Mouse (Mus musculus): ENCODE results near the gene Nyap2.
A peak's percentile ranks its signal among the peaks of the same experiment; 100 is the strongest.
"Not testable (repeated sequence)": the region's sequence is repeated elsewhere in the genome, so short reads cannot be mapped to it uniquely, and the experiment has no call there.

Gene Nyap2

GRCm38 (mm10) chr1:81209536-81209935 lies 132.8 kb downstream of the Nyap2 start:
- no peak for DNase-seq

DNA sequence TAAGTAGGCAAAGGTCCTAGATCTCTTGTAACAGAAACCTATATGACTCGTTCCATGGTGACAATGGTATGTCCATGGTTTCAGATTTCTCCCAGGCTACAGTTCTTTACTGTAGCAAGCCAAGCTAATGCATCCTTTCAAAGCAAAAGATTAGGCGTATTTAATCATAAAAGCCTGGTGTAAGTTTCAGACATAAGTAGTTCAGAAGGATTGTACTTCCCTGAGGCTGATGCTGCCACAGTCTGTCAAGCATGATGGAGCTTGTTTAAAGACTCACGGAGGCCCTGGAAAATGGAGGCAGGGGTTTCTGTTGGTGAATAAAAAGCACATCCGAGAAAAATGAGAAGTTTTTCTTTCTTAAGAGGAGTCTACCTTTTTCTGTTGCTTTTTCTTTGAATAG lies 134.7 kb downstream of the Nyap2 start:
- no peak for DNase-seq

DNA sequence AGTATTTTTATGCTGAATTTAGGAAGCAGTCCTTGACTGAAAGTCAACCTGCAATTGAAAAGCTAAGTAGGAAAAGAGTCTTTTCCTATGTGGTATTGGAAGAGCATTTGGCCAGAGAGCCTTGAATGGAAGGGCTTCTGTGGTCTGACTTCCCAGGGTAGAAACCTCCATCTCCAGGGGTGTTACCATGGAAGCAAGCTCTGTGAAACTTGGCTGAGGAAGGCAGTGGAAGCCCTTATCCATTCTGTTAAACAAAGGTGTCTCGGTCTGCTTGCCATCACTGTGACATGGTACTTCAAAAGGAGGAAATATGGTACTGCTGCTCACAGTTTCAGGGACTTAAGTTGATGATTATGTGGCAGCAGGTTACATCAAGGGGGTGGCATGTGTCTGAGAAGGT lies 143.0 kb downstream of the Nyap2 start:
- no peak for DNase-seq

DNA sequence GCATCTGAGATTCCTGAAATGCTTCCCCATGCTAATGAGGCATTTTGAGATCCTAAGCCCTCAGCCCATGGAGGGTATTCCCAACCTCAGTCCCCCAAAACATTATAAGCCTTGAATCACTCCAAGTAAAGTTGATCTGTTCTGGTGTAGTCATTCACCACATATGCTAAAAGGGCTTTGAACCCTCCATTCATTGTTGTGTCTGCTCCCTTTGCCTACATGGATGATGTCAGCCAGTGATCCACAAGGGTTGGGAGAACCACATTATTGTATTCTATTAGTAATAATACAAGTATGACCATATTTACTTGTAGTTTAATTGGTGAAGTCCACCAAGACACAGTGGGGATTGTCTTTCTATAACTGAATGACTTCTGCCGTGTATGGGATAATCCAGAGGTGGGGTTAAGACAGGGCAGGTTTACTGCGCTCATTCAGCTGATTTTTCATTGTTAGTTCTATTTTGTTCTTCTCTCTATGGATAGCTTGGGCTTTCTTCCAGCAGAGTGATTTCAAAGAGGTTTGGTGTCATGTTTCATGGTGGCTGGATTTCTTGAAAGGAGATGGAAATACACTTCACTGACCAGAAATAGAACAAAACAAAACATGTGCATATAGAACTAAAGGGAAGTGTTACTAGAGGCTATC lies 155.1 kb downstream of the Nyap2 start:
- DNase-seq, result peak; percentile 42

DNA sequence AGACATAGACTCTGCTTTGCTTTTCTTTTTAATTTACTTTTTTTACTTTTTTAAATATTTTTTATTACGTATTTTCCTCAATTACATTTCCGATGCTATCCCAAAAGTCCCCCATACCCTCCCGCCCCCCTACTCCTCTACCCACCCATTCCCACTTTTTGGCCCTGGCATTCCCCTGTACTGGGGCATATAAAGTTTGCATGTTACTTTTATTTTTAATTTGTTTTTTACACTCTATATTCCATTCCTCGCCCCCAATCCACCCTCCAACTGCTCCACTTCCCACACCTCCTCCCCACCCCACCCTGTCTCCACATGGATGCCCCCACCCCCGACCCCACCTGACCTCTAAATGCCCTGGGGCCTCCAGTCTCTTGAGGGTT lies 155.6 kb downstream of the Nyap2 start:
- DNase-seq, result not testable (repeated sequence)

GRCm38 (mm10) chr1:81248447-81249205 lies 171.9 kb downstream of the Nyap2 start:
- DNase-seq, result no peak

DNA sequence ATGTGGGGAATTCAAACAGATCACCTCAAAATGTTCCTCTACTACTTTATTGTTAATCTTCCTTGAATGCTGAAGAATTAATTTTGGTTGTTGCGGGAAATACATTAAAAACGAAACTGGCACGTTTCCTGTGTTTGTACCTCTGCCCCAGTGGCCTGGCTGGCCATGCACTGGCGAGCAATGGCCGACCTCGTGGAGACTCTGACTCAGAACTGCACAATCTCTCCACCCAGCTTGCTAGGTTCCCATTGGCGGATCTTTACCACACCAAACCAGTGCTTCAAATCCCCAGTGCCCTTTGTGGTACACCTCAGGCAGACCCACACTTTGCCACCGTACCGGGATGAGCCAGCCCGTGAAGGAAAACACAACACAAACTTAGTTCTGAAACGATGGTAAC lies 173.3 kb downstream of the Nyap2 start:
- no peak for DNase-seq

DNA sequence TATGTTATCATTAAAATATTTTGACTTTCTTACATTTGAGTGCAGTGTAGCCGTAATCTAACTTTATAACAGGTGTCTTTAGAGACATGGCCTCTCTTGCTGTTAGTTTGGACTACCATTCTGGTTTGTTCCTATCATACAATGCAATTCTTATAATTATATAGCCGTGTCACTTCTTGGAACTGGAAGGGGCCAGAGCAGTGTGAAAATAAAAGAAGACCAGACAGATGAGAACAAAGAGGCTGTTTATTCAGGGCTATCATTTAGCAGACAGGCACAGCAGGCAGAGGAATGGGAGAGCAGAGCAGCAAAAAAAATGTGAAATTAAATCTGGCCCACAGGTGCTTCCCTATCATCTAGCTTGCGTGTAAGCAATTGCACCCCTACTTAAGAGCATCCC lies 189.7 kb downstream of the Nyap2 start:
- no peak for DNase-seq

DNA sequence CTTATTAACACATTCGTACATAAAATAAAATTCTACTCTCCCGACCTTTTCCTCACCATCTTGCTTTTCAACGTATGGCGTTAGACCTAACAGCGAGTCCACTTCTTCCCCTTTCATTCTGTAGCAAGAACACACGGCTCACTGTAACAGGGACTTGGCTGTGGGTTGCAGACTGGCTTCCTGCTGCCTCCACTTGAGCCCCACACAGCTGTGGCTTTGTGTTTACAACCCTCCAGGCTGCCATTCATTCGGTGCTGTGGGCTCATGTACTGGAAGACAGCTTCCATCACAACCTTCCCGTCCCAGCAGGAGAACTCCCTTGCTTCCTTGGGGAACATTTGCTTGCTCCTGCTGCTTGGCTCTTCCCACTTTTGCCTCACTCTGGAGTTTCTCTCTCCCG lies 204.2 kb downstream of the Nyap2 start:
- peak; percentile 20 for DNase-seq

DNA sequence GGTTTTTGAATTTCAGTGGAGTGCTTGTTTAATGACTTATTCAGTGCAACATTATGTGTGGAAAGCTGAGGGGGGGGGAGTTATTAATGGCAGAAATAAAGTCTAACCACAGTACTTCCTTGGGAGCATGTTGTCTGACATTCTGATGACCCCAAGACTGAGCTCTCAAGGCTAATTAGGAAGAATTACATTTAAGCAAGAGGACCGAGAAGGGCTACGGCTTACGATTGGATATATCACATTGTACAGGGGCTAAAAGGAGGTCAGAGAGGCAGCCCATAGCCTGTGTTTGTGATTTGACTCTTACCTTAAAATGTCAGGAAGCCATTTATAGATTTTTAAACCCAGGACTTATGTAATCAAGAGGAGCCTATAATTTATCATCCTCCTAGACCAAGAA lies 208.9 kb downstream of the Nyap2 start:
- peak; percentile 29 for DNase-seq

- peak; percentile 68 for DNase-seq
These were observed 210.3 kb downstream of the Nyap2 start for GRCm38 (mm10) chr1:81287088-81287487.

DNA sequence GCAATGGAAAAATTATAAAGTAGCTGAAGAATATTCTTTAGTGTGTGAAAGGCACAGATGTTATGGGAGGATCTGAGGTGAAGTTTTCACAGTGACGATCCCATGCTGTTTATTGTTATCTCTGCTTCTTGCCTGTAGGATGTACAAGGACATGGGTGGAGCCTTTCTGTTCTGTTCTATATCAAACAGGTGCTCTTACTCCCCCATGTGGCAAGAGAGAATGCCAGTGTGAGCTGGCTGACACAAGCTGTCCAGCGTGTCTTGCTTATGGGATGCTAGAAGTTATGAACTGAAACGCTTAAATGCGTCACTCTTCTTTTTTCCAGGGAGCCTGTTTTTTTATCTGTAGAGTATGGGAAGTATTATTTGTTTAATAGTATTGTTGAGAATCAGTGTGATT lies 224.0 kb downstream of the Nyap2 start:
- DNase-seq, result peak; percentile 69

DNA sequence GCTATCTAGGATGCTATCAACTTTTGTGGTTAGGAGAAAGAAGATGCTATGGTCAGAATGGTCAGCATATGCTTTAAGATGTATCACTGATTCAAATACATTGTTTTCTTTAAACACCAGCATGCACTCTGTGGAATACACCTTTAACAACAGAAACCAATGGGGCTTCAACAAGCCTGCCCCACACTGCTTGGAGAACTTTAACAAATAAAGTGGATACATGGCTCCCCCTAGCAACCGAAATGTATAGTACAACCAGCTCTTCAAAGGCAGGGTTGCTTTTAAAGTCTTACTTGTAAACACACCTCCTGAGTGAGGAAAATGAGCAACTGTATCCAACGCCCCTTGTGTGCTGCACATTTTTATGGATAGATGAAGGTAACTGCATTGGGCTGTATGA lies 224.9 kb downstream of the Nyap2 start:
- DNase-seq, result peak; percentile 79

DNA sequence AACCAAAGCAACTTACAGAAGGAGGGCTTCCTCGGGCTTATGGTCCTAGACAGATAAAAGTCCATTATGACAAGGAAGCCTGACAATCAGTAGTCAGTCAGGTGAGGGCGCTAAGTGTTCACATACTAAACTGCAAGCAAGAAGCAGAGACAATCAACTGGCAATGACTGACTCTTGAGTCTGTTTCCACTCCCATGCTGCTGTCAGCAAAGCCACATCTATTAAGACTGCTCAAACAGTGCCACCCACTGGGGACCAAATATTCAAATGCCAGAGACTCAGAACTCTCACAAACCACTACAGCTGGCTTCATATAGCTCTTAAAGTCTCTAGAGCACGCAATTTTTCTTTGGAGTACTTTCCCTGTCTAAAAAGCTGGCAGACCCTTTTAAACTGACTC lies 226.6 kb downstream of the Nyap2 start:
- peak; percentile 21 for DNase-seq

DNA sequence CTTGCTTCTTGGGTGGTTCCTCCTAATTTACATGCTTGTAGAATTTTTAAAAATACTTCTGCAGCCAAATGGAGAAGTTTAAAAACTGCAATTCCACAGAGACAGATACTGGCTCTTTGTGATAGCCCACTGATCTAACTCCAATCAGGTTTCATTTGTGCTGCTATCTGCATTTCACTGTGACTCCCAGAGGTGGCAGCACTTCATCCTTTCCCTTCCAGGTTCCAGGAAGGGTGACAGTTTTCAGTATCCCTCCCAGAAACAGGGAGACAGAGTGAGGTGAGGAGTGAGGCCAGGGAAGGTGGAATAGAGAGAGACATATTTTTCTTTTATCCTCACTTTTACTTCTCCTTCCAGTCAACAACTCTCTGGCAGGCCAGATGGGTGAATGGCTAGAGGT lies 230.7 kb downstream of the Nyap2 start:
- no peak for DNase-seq

GRCm38 (mm10) chr1:81307934-81308333 lies 231.2 kb downstream of the Nyap2 start:
- no peak for DNase-seq

- DNase-seq, result peak; percentile 81
These were observed 233.4 kb downstream of the Nyap2 start for GRCm38 (mm10) chr1:81310087-81310626.

GRCm38 (mm10) chr1:81316403-81316994 lies 239.7 kb downstream of the Nyap2 start:
- peak; percentile 77 for DNase-seq

GRCm38 (mm10) chr1:81316995-81317413 lies 240.3 kb downstream of the Nyap2 start:
- no peak for DNase-seq

DNA sequence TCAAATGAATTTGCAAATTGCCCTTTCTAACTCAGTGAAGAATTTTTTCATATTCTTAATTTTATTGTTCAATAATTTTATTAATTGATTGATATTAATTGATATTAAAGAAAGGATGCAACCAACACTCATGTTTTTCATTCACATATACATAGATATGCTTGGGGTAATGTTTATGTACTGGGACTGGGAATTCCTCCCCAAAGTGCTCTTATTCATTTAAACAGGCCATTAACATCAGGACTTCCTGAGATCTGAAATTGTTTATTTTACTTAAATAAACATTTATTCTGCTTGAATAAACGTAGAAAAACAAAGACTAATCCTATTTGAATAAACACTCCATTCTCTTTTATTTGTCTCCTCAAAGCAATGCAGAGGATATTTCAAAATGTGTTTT lies 311.0 kb downstream of the Nyap2 start:
- no peak for DNase-seq

Data from embryo, embryonic 11 days (tissue).